Mouse (Mus musculus): ENCODE measurements around the gene Lrsam1. TPM values are rescaled to one million over a fixed set of nuclear protein-coding genes. Genes with fewer than 3 reads are reported as not detected.

Gene Lrsam1
- polyA plus RNA-seq, 1 experiment from 2014 or later: 14.4 TPM

- no peak for ATAC-seq (ENCODE audit: insufficient number of reproducible peaks, insufficient read depth, low FRiP score, low TSS enrichment)
- peaks cover 71% of the 10 kb centered on the region for H3K36me3 ChIP-seq
- no peaks in the 10 kb centered on the region for H3K9me3 ChIP-seq
- H3K27me3 ChIP-seq: no peaks in the 10 kb centered on the region
- H3K9ac ChIP-seq: no peak overlapping the region
- no peak overlapping the region for H3K4me3 ChIP-seq
- WGBS: 91% methylated on average over 15 of the region's 15 CpGs
- H3K4me1 ChIP-seq: no peaks in the 10 kb centered on the region
- H3K4me2 ChIP-seq (replicated peaks): no peak overlapping the region
- no peak overlapping the region for H3K27ac ChIP-seq
Measured at GRCm38 (mm10) chr2:32921801-32922380, 39.5 kb downstream of the Lrsam1 start.

- Histone ChIP-seq H3K4me1 (no peaks in the 10 kb centered on the region), H3K9me3 (no peaks in the 10 kb centered on the region), H3K9ac (no peak overlapping the region), H3K4me2 (replicated peaks) (no peak overlapping the region), H3K4me3 (no peak overlapping the region), H3K36me3 (peaks cover 70% of the 10 kb centered on the region), H3K27ac (no peak overlapping the region), H3K27me3 (no peaks in the 10 kb centered on the region)
- WGBS: 85% methylated on average over 7 of the region's 7 CpGs
- ATAC-seq (ENCODE audit: insufficient number of reproducible peaks, insufficient read depth, low FRiP score, low TSS enrichment): no peak
Measured at GRCm38 (mm10) chr2:32921235-32921634, 40.2 kb downstream of the Lrsam1 start.

GRCm38 (mm10) chr2:32918391-32918790 is 43.0 kb downstream of the Lrsam1 start:
- no peak for ATAC-seq (ENCODE audit: insufficient number of reproducible peaks, insufficient read depth, low FRiP score, low TSS enrichment)
- Histone ChIP-seq H3K4me3 (no peak overlapping the region), H3K9me3 (no peaks in the 10 kb centered on the region), H3K27ac (no peak overlapping the region), H3K9ac (no peak overlapping the region), H3K4me2 (replicated peaks) (no peak overlapping the region), H3K36me3 (peaks cover 58% of the 10 kb centered on the region), H3K4me1 (0 out of 2 replicates have a peak, but pooled peaks cover 9% of the 10 kb centered on the region), H3K27me3 (no peaks in the 10 kb centered on the region)
- WGBS: 30% methylated on average over 9 of the region's 9 CpGs

GRCm38 (mm10) chr2:32917526-32917925 is 43.9 kb downstream of the Lrsam1 start:
- 86% methylated on average over 11 of the region's 11 CpGs for WGBS
- H3K27me3 ChIP-seq: no peaks in the 10 kb centered on the region
- no peak for ATAC-seq (ENCODE audit: insufficient number of reproducible peaks, insufficient read depth, low FRiP score, low TSS enrichment)
- H3K4me2 ChIP-seq (replicated peaks): no peak overlapping the region
- no peak overlapping the region for H3K4me3 ChIP-seq
- H3K9ac ChIP-seq: no peak overlapping the region
- 0 out of 2 replicates have a peak, but pooled peaks cover 9% of the 10 kb centered on the region for H3K4me1 ChIP-seq
- H3K27ac ChIP-seq: no peak overlapping the region
- peaks cover 49% of the 10 kb centered on the region for H3K36me3 ChIP-seq
- H3K9me3 ChIP-seq: no peaks in the 10 kb centered on the region

- 0 out of 2 replicates have a peak, but pooled peaks have one; percentile 13 for ATAC-seq (ENCODE audit: insufficient number of reproducible peaks, insufficient read depth, low FRiP score, low TSS enrichment)
- Histone ChIP-seq H3K9me3 (no peaks in the 10 kb centered on the region), H3K4me3 (no peak overlapping the region), H3K4me1 (0 out of 2 replicates have a peak, but pooled peaks cover 9% of the 10 kb centered on the region), H3K36me3 (peaks cover 37% of the 10 kb centered on the region), H3K27ac (peak overlapping the region; percentile 71; the same call in 1 of the 2 replicates), H3K9ac (peak overlapping the region; percentile 10; the same call in 1 of the 2 replicates), H3K4me2 (replicated peaks) (no peak overlapping the region), H3K27me3 (no peaks in the 10 kb centered on the region)
- WGBS: 39% methylated on average over 3 of the region's 3 CpGs
Measured at GRCm38 (mm10) chr2:32914896-32915295, 46.5 kb downstream of the Lrsam1 start.

GRCm38 (mm10) chr2:32914362-32914761 is 47.1 kb downstream of the Lrsam1 start:
- Histone ChIP-seq H3K9ac (0 out of 2 replicates have a peak overlapping the region, but pooled peaks have one; percentile 10), H3K4me2 (replicated peaks) (no peak overlapping the region)

GRCm38 (mm10) chr2:32912210-32912804 is 49.1 kb downstream of the Lrsam1 start:
- ATAC-seq (ENCODE audit: insufficient number of reproducible peaks, insufficient read depth, low FRiP score, low TSS enrichment): no peak
- Histone ChIP-seq H3K36me3 (peaks cover 30% of the 10 kb centered on the region), H3K4me3 (no peak overlapping the region)

More at GRCm38 (mm10) chr2:32914362-32914761, 47.1 kb downstream of the Lrsam1 start:
- H3K4me1 ChIP-seq: 0 out of 2 replicates have a peak, but pooled peaks cover 9% of the 10 kb centered on the region
- ATAC-seq (ENCODE audit: insufficient number of reproducible peaks, insufficient read depth, low FRiP score, low TSS enrichment): 0 out of 2 replicates have a peak, but pooled peaks have one; percentile 10
- H3K27me3 ChIP-seq: no peaks in the 10 kb centered on the region
- WGBS: 60% methylated on average over 5 of the region's 5 CpGs
- peak overlapping the region; percentile 71; the same call in 1 of the 2 replicates for H3K27ac ChIP-seq
- H3K36me3 ChIP-seq: peaks cover 34% of the 10 kb centered on the region
- no peak overlapping the region for H3K4me3 ChIP-seq
- no peaks in the 10 kb centered on the region for H3K9me3 ChIP-seq

GRCm38 (mm10) chr2:32911639-32912182 is 49.7 kb downstream of the Lrsam1 start:
- Histone ChIP-seq H3K36me3 (peaks cover 30% of the 10 kb centered on the region), H3K9me3 (no peaks in the 10 kb centered on the region), H3K9ac (no peak overlapping the region)

More at GRCm38 (mm10) chr2:32912210-32912804, 49.1 kb downstream of the Lrsam1 start:
- WGBS: 27% methylated on average over 19 of the region's 19 CpGs
- Histone ChIP-seq H3K27ac (no peak overlapping the region), H3K9ac (no peak overlapping the region), H3K27me3 (no peaks in the 10 kb centered on the region), H3K4me1 (peaks cover 26% of the 10 kb centered on the region), H3K4me2 (replicated peaks) (no peak overlapping the region), H3K9me3 (no peaks in the 10 kb centered on the region)

GRCm38 (mm10) chr2:32908796-32909195 is 52.6 kb downstream of the Lrsam1 start:
- no peaks in the 10 kb centered on the region for H3K9me3 ChIP-seq
- H3K27ac ChIP-seq: peak overlapping the region; percentile 79
- H3K4me2 ChIP-seq (replicated peaks): no peak overlapping the region
- WGBS: 49% methylated on average over 11 of the region's 11 CpGs
- no peaks in the 10 kb centered on the region for H3K27me3 ChIP-seq
- no peak overlapping the region for H3K4me3 ChIP-seq
- ATAC-seq (ENCODE audit: insufficient number of reproducible peaks, insufficient read depth, low FRiP score, low TSS enrichment): no peak
- peaks cover 24% of the 10 kb centered on the region for H3K36me3 ChIP-seq
- peaks cover 24% of the 10 kb centered on the region for H3K4me1 ChIP-seq
- peak overlapping the region; percentile 19 for H3K9ac ChIP-seq

More at GRCm38 (mm10) chr2:32911639-32912182, 49.7 kb downstream of the Lrsam1 start:
- H3K27ac ChIP-seq: no peak overlapping the region
- no peaks in the 10 kb centered on the region for H3K27me3 ChIP-seq
- H3K4me2 ChIP-seq (replicated peaks): no peak overlapping the region
- no peak for ATAC-seq (ENCODE audit: insufficient number of reproducible peaks, insufficient read depth, low FRiP score, low TSS enrichment)
- H3K4me1 ChIP-seq: peaks cover 32% of the 10 kb centered on the region
- no peak overlapping the region for H3K4me3 ChIP-seq
- 78% methylated on average over 7 of the region's 7 CpGs for WGBS

GRCm38 (mm10) chr2:32908272-32908671 is 53.1 kb downstream of the Lrsam1 start:
- no peak overlapping the region for H3K4me2 ChIP-seq (replicated peaks)
- 8% methylated on average over 6 of the region's 6 CpGs for WGBS
- ATAC-seq (ENCODE audit: insufficient number of reproducible peaks, insufficient read depth, low FRiP score, low TSS enrichment): peak; percentile 35; the same call in 1 of the 2 replicates
- H3K4me3 ChIP-seq: no peak overlapping the region
- peaks cover 24% of the 10 kb centered on the region for H3K4me1 ChIP-seq
- H3K36me3 ChIP-seq: peaks cover 24% of the 10 kb centered on the region
- H3K9me3 ChIP-seq: no peaks in the 10 kb centered on the region
- H3K27ac ChIP-seq: peak overlapping the region; percentile 79
- H3K9ac ChIP-seq: peak overlapping the region; percentile 19; the same call in 1 of the 2 replicates
- no peaks in the 10 kb centered on the region for H3K27me3 ChIP-seq

GRCm38 (mm10) chr2:32907442-32907841 is 54.0 kb downstream of the Lrsam1 start:
- Histone ChIP-seq H3K4me1 (peaks cover 24% of the 10 kb centered on the region), H3K4me3 (no peak overlapping the region), H3K36me3 (peaks cover 24% of the 10 kb centered on the region), H3K9ac (peak overlapping the region; percentile 24; the same call in 1 of the 2 replicates), H3K9me3 (no peaks in the 10 kb centered on the region), H3K27ac (peak overlapping the region; percentile 79), H3K4me2 (replicated peaks) (no peak overlapping the region), H3K27me3 (no peaks in the 10 kb centered on the region)
- no peak for ATAC-seq (ENCODE audit: insufficient number of reproducible peaks, insufficient read depth, low FRiP score, low TSS enrichment)
- WGBS: 53% methylated on average over 8 of the region's 8 CpGs

All from embryonic facial prominence, embryonic 12.5 days (tissue).